Mouse (Mus musculus): ENCODE measurements around the gene Efna1.

DNA sequence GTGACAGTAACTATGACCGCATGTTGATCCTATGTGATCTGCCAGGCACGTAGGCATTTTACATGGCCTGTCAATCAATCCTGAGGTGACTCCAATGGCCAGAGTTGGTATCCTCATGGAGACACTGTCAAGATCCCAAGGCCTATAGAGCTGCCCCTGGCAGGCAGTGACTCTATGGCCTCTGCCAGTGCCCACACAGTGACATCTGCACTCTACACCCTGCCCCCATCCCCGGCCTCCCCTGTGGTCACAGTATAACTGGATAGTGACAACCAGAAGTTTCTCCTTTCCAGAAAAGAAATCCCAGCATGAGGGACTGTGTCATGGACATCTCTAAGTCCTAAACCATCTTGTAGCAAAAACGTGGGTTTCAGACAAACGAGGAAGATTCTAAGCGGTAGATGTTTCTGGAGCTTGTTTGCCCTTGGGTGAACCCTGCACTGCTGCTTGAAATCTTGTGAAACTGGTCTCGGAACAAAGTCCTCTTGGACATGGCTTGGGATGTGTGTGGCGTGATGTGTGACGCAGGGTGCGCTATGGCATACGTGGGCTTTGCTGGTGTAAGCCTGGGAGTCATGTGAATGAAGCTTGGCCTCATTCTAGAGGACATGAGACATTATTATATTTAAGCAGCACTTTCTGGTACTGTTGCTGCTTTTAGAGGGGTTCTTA lies 12.4 kb upstream of the Efna1 start:
- no peak for TF ChIP-seq CHD1 (IDR thresholded peaks at IDR 0.05; ENCODE audit: low read depth, low read length)
- TF ChIP-seq MAX (IDR thresholded peaks at IDR 0.05; ENCODE audit: low read length) = no peak
- TF ChIP-seq GABPA (IDR thresholded peaks at IDR 0.05; ENCODE audit: low read depth, low read length) = no peak
- no peak for TF ChIP-seq POLR2A (IDR thresholded peaks at IDR 0.05; ENCODE audit: control insufficient read depth in 1 of 2, insufficient read depth in 1 of 2, low read depth in 1 of 2, low read length in 2 of 2, poor library complexity in 1 of 2)
- TF ChIP-seq GATA1 (IDR thresholded peaks at IDR 0.05; ENCODE audit: low read depth, low read length) = no peak
- TF ChIP-seq EP300 (IDR thresholded peaks at IDR 0.05; ENCODE audit: low read depth in 1 of 2, low read length in 2 of 2) = no peak
- no peak for TF ChIP-seq TAL1 (IDR thresholded peaks at IDR 0.05; ENCODE audit: low read length)
- no peak for TF ChIP-seq CTCF (IDR thresholded peaks at IDR 0.05 in 2 of 3, conservative IDR thresholded peaks at IDR 0.05 in 1 of 3; ENCODE audit: control insufficient read depth in 1 of 3, insufficient read depth in 1 of 3, low read depth in 2 of 3, low read length in 3 of 3, poor library complexity in 1 of 3, severe bottlenecking in 1 of 3)
- no peak for TF ChIP-seq ETS1 (IDR thresholded peaks at IDR 0.05; ENCODE audit: low read depth, low read length)
- TF ChIP-seq E2F4 (IDR thresholded peaks at IDR 0.05; ENCODE audit: borderline replicate concordance, low read depth, low read length) = no peak
- TF ChIP-seq TBP (IDR thresholded peaks at IDR 0.05; ENCODE audit: low read depth, low read length) = no peak

Data from MEL (cell line).